Mouse (Mus musculus) lung, postnatal 36 days (tissue): ENCODE measurements around the gene Cxcr5.
A peak's percentile ranks its signal among the peaks of the same experiment; 100 is the strongest.

Source experiments
- DNase-seq: peaks from one replicate; pipeline ENCODE4 v3.0.0; 2022; ENCODE audit warnings: mixed read lengths

Gene Cxcr5

DNA sequence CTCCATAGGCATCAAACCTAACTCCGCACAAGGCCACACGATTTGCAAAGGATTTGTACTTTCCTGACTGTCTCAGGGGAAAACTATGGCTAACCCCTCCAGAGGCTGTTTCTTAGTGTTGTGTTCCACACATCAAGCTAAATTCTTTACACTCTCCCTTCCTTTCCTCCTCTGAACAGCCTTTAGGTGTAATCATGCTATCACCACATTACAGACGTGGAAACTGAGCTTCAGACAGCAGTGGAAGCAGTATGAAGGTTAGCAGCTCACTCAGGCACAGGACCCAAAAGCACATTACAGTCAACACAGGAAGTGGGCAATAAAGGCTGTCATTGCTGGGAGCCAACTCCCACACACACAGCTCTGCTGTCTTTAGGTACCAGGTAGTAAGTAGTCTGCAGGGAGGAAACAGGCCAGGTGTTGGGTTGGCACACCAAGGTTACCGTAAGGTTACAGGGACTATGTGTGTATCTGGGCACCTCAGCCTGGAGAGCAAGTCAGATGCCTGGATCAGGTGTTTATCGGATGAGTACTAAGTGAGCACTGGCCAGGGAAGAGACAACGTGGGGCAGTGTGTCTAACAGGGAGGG lies 28.6 kb downstream of the Cxcr5 start:
- DNase-seq, result no peak

DNA sequence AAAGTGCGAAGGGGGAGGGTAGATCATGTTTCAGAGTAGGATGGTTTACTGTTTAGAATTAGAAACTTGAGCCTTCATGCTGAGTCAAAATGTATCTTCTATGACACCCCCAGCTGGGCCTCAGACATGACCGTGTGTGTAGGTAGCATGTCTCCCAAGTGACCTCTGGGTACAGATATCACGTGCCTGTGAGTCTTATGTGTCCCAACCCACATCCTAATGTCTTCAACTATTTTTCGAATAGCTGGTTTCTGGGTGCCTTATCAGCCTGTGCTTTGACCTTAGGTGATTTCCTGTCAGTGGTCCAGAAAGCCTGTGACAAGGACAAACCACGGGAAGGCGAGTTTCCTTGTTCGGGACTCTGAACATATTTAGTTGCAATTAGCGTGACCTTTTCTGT lies 33.3 kb downstream of the Cxcr5 start:
- DNase-seq, result no peak

DNA sequence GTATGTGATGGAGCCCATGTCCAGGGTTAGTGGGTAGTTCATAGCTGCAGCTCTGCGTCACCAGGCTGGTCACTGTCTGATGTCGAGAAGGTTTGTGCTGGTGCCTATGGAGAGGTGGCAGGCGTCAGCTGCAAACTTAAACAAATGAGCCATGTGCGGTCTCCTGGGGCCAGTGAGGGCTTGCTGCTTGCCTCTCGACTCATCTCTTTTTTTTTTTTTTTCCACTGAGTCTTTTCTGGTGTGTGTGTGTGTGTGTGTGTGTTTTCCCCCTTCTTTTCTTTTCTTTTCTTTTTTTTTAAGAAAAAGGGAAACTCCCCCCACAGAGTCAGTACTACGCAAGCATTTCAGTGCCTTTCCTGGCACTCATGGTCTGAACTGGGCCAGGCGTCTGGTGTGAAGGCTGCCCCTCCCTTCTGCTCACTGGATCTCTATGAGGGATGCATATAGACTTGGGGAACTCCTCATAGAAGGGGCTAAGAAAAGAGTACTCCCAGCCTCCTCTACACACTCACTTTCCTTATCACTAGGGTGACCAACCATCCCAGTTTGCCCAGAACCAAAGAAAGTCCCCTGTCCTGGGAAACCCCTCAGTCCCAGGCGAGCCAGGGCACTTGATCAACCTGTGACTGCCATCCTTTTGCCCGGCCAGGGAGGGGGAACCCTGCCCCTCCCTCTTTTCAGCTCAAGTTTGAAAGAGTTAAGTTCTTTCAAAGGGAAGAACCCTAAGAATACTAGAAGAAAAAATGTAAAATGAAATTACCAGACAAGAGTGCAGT lies 35.2 kb downstream of the Cxcr5 start:
- DNase-seq, result no peak

DNA sequence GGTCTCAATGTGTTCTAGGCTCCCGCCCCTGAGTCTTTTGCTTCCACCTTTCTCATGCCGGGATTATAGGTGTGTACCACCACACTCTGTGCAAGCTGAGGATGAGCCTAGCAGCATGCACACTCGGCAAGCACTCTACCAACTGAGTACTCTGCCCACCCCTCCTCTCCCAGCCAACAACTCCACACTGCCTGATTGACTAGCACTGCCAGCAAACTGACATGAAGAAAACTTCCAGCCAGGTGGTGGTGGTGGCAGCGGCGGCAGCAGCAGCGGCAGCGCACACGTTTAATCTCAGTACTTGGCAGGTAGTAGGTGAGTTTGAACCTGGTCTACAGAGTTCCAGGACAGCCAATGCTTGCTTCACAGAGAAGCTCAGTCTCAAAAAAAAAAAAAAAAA lies 36.1 kb downstream of the Cxcr5 start:
- DNase-seq, result no peak

DNA sequence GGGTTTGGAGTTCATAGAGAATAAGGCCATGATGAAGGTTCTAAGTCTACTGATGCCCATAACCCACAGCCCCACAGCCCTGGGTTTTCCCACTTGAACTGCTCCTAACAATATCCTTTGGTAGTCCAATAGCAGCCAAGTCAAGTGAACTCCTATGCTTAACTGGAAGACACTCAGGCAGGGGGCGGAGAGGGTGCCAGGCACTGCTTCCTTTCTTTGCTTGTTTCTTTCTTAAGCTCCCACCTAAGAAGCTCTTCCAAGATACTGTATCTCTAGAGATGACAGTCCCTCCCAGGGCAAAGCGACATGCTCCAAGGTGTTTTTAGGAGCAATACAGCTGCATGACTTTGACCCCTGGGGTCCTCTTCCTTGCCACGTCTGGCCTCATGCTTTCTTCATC lies 36.7 kb downstream of the Cxcr5 start:
- DNase-seq, result no peak

DNA sequence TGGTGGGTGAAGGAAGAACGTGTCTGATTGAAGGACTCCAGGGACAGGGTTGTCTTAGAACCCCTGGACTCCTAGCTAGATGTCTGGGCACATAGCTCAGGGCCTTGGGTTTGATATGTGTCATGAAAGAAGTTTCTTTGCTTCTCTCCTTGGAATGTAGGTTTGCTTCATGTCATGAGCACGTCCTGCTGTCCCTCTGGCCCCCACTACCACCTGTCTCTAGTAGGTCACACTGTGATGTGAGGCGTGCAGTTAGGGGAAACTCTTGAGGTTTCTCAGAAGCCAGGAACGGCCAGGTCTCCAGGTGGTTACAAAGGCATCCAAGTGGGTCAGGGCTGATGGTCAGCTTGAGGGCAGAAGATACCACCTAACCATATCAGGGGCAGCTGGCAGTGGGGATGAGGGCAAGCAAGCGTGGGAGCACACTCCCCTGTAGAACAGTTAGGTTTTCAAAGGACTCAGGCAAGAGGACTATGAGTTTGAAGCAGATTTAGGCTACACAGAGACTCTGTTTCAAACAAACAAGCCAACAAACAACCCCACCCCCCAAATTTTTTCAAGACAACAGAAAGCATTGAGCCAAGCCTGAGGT lies 37.3 kb downstream of the Cxcr5 start:
- no peak for DNase-seq

DNA sequence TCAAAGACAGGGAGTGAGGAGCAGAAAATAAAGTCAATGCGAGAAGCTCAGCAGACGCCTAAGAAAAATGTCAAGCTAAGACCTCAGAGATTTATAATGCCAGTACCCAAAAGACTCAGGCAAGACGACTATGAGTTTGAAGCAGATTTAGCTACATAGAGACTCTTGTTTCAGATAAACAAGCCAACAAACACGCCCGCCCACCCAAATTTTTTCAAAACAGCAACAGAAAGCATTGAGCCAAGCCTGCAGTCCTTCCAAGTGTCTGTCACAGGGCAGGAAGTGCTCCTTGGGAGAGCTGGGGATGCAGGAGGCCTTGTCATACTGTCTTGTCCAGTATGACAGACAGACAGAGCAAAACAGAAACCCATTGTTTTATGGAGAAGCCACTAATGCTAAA lies 38.0 kb downstream of the Cxcr5 start:
- DNase-seq, result no peak

DNA sequence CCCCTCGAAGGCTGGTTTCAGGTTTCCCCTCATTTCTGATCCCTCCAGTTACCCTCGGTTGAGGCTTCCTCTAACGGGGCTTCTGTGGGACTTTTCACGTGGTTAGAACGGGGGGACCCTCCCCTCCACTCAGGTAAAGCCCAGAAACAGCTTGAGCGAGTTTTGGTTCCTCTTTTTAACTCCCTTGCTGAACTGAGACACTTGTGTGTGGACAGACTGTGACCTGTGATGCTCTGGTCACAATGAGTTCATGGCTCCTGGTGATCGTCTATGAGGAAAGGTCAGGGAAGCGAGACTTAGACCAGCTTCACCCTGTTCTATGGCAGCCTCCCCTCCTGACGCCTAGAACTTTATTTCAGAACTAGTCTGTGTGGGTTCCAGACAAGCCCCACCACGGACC lies 39.8 kb downstream of the Cxcr5 start:
- DNase-seq, result no peak

DNA sequence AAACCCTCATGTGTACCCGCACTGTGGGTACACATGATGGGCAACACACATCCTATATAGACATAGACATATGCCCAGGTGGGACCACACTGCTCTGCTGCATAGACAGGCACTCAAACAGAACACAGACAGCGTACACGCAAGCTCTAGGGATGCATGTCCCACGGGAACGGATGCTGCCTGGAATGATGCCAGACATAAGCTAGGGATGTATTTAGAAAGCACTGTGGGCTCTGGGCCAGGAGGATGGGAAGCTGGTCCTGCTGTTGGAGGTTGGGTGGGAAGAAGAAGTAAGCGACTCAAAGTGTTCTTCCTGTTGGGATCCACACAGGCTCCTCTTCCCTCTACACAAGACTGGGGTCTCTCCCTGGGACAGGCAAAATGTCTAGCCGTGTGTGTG lies 43.6 kb downstream of the Cxcr5 start:
- no peak for DNase-seq

DNA sequence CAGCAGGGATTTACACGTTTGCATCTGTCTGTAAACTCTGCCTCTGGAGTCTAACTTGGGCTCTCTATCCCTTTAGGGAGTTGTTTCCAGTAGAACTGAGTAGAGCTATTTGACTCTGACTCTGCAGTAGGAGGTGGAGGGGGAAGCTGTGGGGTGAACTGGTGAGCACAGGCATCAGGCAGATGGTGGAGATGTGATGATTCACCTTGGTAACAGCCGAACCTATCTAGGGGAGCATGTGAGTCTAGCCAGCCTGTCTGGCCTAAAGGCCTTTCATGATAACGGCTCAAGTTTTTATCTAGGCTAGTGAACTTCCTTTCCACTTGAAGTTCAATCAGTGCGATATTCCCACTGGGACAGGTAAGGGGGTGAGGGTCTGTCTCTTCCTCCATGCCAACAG lies 44.3 kb downstream of the Cxcr5 start:
- DNase-seq, result no peak

DNA sequence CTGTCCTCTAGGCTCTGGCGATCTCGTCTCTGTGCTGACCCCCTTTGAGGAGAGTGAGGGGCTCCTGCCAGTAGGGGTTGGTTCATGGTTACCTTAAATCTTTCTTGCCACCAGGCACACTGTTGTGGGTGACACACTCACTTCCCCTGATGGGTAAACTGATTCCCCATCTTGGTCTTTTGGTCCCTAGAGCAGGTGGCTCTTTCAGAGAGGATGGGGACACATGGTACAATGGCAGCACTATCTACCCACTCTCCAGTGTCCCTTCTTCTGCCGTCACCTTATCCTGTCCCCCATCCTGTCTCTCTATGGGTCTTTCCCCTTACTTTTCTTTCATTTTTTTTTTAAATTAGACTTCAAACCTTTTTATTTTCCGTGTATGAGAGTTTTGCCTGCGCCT lies 45.8 kb downstream of the Cxcr5 start:
- no peak for DNase-seq

DNA sequence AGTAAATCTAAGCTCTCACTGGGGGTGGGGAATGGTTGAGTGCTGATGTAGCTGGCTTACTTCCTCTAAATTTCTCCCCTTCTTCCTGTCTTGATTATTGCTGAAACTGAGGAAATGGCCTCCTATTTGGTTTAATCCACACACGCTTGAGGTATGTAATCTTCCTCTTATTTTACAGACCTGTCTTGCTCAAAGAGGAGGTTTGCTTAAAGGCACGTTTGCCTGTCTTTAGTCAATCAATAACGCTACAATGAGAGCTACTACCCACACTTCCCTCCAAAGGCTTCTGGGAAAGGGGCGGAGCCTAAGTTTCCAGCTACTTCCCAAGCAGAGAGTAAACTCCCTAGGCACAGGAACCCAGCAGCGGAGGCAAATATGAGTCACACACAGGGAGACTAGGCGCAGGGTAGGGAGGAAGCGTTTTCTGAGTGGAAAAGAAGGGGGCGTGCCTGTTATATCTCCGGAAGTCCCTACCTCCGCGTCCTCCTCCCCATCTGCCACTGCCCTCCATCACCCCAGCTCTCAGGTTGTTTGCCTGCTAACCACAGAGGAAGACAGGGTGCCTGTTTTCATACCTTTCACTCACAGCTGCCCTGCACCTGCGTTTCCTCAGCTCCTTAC lies 46.4 kb downstream of the Cxcr5 start:
- DNase-seq, result peak; percentile 90

DNA sequence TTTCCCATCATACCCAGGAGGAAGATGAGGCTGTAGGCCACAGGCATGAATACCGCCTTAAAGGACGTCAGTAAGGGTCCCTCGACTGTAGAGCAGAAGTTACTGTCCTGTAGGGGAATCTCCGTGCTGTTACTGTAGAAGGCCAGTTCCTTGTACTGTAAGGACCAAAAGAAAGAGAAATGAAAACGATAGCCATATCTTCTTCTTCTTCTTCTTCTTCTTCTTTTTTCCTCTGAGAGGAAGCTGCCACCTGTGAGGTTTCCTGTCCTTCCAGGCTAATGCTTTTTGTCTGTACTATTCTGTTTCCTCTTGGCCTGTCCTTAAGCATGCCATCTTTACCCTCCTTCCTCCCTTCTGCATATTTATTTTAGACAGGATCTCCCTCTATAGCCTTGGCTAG lies 47.5 kb downstream of the Cxcr5 start:
- DNase-seq, result no peak

DNA sequence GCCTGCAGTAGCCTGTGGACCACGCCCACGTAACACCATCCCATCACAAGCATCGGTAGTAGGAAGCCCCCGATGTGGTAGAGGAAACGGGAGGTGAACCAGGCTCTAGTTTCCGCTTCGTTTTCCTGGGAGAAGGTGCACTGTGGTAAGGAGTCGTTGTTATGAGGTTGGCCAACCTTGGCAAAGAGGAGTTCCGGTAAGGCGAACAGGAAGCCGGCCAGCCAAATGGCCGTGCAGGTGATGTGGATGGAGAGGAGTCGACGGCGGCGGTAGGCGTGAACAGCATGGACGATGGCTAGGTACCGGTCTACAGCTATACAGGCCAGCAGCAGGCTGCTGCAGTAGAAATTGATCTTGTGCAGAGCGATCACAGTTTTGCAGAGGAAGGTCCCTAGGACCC lies 48.1 kb downstream of the Cxcr5 start:
- no peak for DNase-seq

DNA sequence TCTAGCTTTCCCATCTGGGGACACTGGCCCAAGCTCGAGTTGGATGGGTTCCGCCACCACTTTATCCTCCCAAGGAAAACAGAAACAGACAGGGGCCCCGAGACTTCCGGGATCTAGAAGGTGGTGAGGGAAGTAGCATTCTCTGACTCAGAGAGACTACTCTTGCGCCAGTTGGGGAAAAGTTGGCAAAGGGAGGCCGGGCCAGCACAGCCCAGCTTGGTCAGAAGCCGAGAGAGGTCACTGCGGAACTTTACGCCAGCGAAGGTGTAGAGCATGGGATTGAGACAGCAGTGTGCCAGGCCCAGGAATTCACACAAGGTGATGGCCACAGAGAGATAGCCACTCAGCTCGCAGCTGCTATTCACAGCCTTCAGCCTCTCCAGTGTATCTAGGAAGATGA lies 48.6 kb downstream of the Cxcr5 start:
- DNase-seq, result no peak

DNA sequence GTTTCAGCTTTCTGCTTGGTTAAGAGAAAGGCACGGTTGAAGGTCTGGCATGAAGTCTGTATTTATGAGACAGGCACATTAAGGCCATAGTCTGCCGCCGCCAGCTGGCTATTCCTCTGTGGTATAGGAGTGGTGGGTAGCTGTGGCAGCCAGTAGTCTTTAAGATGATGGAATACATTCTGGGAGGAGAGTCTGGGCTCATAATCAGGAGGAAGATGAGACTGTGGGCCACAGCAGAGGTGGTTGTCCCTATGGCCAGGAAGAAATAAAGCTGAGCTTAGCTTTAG lies 49.0 kb downstream of the Cxcr5 start:
- DNase-seq, result no peak

DNA sequence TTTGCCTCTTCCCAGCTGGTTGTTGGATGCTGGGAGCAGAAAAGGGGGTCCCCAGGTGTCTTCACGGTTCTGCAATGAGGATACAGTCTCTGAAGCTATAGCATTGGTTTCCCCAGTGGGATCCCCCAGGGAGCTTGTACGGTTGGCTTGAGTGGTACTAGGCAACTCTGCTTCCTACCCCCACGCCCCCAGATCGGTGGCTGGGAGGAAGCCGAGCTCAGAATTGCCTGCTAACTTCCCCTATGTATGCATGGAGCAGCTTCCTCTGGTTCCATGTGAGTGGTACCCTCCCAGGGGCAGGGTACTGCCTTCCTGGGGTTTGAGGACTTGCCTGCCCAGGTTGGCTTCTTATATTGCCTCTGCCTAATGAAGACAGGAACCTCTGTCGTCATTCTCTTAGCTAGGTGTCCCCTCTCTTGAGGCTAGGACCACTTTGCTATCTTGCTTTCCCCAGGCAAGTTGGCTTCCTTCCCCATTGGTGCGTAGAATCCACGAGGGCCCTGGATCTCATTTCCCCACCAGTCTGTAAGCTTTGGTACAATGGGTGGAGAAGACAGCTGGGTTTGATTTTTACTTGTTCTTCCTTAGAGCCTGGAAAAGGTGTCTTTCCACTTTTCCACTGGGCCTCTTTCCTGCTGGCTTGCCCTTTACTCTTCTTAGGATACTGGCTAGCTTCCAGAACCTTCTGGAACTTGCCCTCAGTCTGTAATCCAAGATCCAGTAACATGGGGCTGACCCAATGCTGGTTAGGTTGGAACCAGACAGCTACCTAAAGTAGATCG lies 49.6 kb downstream of the Cxcr5 start:
- no peak for DNase-seq

DNA sequence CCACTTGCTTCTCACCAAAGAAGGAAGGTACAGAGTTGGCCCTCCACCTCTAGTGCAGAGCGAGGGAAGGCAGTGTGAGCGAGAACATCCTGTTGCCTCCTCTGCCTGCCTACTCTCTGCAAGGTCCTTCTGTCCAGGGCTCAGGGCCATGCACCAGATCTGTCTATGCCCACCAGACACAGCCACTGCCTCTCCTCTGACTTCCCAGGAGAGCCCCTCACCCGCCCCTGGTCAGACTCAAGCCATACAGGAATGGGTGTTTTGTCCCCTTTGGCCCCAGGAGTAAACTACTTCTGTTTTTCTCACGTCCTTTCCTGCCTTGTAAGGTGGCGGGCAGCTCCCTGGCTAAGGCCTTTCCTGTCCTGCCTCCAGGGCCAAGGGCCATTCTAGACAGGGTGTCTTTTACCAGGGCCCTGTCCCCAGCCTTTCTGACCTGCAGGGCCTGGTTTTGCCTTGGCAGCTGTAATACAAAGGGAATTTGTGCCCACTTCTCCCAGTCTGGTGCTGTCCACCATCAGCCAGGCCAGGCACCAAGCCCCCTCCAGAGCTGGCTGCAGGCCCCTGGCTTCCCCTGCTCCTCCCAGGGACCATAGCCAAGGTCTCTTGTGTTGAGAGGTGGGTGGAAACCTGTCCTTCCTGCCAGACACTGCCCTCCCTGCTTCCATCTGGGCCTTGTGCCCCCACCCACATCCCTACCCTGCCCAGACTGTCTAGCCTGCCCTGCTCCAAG lies 50.6 kb downstream of the Cxcr5 start:
- peak; percentile 71 for DNase-seq

DNA sequence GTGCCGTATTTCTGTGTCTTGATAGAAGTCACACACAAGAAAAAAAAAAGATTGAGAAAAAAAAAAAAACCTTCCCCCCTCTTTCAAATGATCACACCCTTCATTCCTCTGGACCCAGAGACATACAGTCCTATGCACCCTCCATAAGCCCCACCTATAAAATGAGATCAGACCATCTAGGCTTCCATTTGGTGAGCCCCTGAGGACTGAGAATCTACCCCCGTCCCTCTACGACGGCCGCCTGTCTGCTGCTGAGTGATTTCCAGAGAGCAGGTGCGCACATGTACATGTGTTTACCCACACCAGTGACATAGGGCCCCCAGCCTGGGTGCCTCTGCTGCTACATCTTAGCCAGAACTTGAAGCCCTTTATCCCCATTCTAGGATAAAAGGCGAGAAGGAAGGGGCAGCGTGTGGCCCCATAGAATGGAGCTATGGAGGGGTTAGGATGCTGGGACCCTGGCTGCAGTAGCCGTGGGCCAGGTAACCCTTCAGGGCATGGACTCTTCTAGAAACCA lies 51.3 kb downstream of the Cxcr5 start:
- DNase-seq, result no peak

DNA sequence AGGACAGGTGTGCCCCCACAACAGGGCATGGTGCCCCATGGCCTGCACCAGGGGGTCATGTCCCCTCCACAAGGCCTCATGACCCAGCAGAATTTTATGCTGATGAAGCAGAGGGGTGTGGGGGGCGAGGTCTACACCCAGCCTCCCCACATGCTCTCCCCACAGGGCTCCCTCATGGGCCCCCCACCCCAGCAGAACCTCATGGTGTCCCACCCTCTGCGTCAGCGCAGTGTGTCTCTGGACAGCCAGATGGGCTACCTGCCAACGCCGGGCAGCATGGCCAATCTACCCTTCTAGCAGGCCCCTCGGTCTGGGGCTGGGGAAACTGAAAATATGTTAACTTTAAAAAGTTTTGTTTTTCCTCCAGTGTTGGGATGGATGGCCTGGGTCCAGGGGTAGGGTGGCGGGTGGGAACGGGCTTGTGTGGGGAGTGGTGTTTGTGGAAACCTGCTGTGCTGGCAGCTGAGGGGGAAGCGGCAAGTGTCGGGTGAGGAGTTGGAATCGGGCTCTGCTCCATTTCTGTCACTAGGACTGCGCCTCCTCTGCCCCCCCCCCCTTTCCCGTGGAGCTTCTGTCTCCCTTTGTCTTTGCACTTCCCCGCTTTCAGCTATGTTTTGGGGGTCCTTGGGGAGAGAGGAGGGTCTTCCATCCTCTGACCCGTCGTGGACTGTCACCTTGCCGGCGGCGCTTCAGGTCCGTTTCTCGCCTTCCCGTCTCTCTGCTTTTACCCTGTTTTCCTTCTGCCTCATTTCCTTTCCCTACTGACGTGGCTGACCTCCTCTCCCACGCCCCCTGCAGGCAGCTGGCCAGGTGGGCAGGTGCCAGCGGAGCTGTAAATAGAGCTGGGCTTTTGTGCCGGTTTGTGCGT lies 52.0 kb downstream of the Cxcr5 start:
- DNase-seq, result peak; percentile 95

DNA sequence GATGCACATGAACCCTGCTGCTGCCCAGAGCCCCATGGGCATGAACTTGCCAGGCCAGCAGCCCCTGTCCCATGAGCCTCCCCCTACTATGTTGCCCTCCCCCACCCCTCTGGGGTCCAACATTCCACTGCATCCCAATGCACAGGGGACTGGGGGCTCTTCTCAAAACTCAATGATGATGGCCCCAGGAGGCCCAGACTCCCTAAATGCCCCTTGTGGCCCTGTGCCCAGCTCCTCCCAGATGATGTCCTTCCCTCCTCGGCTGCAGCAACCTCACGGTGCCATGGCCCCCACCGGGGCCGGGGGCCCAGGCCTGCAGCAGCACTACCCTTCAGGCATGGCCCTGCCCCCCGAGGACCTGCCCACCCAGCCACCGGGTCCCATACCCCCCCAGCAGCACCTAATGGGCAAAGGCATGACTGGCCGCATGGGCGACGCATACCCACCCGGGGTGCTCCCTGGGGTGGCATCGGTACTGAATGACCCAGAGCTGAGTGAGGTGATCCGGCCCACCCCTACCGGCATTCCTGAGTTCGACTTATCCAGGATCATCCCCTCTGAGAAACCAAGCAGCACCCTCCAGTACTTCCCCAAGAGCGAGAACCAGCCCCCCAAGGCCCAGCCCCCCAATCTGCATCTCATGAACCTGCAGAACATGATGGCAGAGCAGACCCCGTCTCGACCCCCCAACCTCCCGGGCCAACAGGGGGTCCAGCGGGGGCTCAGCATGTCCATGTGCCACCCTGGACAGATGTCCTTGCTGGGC lies 52.8 kb downstream of the Cxcr5 start:
- DNase-seq, result no peak
